Mouse (Mus musculus) mouse embryonic stem cell (cell line): ENCODE results near the gene Rnf222.

Experiments
- in situ Hi-C, 2 experiments: fragments of 300-500 bp; cut with MboI; formaldehyde crosslinking; loops; 1 replicate in 1 of 2; 3 replicates in 1 of 2; pipeline ENCODE4 v1.14.3; 2019 to 2020; ENCODE audit warnings: low sequenced_read_pairs in 2 of 2, low pct_unique_long_range_greater_than_20kb in 1 of 2, mixed read lengths in 1 of 2; ENCODE audit not compliant: unreplicated experiment in 1 of 2

Rnf222 gene

GRCm38 (mm10) chr11:68888253-68888652, at the start of gene Rnf222:
TSS of gene Rnf222 (plus strand) at chr11:68888553.
- in situ Hi-C loops: no loop called here

- in situ Hi-C loops: no loop called here
These were observed 48.7 kb upstream of the Rnf222 start for GRCm38 (mm10) chr11:68839606-68840005.

DNA sequence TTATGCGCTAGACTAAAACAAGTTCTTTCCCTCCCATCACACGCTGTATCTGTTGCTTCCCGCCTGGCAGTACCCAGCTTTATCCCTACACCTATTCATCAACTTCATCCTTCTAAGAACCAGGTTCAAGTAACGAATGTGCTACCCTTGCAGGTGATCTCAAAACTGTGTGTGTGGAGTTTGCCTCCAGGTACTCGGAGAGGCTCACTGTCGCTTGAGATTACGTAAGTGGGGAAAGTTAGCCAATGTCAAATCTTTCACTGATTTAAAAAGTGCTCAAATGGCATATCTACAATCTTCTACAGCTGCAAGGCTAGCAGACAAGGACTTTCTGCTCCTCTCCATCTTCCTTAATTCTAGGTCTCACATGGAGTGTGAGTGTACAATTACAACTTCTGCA, 37.5 kb upstream of the Rnf222 start:
- in situ Hi-C loops: no loop called here

DNA sequence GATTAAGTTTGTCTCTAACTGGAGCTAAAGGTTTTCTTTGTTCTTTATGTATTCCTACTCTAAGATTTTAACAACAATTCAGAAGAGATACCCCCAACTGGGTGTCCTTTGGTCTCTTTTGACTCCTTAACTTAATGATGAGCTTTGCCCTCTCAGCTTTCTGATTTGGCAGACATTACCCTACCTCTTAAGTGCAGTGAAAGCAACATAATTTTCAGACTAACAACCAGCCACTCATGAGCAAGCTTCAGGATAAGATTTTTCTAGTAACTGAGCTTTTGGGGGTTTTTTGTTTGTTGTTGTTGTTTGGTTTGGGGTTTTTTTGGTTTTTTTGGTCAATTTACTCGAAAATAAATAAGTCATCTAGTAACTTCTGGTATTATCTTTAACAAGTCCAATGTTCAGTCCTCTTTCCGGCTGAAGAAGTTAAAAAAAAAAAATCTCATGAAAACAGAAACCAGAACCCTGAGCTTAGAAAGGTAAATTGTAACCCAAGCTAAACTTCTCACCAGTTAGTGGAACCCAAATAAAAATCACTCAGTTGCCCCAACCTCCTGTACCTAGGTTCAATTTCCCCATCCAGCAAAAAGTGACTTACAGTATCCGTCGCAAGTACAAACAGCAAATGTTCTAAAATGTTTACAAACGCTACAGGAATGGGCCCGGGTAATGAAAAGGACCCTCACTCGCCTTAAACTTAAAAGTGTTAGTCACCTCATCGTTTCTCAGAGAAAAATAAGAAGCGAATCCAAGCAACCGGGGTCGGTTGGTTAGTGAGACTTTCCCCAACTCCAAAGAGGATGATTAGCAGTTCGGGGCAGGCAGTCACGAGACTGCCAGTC, 36.5 kb upstream of the Rnf222 start:
- in situ Hi-C loops: no loop called here

GRCm38 (mm10) chr11:68852486-68852901, 35.9 kb upstream of the Rnf222 start:
- in situ Hi-C loops: no loop called here

- in situ Hi-C loops: no loop called here
These were observed 35.4 kb upstream of the Rnf222 start for GRCm38 (mm10) chr11:68852932-68853409.

DNA sequence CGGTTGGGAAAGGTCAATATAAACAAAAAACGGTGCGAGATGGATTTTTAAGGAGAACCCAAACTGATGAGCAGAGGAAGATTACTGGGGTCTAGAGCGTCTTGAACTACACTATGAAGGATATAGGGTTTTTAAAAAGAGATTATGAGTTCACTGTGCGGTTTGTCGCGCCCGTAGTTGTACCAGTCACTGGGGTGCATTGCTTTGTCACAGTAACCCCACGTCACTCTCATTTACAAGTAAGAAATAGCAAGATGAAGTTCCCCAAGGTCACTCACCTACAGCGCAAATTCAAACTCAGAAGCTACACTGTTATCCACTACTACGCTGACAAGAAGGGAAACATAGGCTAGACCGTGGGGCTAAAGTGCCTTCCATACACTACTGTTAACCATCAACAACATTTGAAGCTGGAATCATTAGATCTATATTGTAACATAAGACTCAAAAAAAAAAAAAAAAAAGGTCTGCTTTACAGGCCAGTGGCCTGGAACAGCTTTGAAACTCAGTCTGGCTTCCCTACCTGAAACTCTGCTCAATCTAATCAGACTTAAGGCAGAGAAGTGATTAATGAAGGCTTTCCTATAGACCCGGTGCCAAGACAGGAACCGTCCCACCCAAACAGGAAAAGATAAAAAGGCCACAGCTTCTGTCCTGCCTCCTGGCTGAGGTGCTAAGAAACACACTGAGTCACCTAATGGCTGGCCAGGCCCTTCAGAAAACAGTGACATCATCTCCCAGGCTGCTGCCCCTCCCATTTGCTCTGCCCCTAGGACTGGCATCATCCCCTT, 34.5 kb upstream of the Rnf222 start:
- in situ Hi-C loops: no loop called here

DNA sequence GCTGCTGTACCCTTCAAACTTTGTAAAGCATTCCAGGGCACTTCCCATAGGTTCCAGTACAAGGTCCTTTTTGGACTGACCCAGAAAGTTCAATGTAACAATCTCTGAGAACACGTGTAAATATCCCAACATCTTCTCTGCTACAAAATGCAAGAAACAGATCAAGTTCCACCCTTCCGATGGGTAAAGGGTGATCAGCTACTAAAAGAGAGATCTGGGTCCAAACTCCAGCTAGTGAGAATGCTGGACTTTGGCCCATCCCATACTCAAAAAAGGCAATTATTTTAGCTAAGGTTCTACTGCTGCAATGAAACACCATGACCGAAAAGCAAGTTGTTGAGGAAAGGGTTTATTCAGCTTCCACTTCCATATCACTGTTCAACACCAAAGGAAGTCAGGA, 33.7 kb upstream of the Rnf222 start:
- in situ Hi-C loops: no loop called here

DNA sequence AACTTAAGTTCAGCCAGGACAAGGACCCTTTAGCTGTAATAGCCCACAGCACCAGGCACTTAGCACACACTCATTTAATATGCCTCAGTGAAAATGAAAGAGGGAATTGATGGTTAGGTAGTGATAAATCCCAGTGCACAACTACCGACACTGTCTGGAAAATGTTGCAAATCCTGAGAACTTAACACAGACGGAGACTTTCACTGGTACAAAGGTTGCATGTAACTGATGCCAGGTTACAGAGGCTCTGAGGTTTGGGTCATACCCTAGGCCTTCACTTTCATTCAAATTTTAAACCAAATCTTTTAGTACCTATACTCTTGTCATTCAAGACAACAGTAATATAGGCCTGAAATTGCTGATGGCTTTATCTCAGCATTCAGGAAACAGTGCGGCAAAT, 31.0 kb upstream of the Rnf222 start:
- in situ Hi-C loops: no loop called here

DNA sequence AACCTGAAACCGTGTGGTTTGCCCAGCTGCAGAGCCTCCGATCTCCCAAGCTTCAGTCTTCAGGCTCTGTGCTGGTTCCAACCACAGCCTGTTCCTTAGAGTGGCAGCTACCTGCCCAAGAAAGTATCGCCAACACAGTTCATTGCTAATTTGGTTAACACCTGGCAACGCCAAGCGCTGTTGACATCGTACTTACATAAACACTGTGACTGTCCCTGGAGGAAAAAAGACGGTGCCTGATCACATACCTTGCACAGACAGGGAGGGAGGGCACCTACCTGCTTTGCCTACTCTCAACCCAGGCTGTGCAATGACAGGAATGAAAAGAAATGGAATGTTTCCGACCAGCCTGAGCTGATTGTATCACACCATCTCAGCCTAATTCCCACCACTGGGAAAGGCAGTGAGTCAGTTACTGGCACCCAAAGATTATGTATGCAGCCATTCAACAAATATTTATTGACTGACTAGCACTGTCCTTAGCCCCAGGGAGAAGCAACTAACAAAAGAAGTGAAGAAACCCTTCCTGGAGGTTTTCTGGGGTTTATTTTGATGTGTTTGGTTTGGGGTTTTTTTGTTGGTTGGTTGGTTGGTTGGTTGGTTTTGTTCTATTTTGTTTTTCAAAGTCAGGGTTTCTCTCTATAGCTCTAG, 28.3 kb upstream of the Rnf222 start:
- in situ Hi-C loops: no loop called here

- in situ Hi-C loops: no loop called here
These were observed 26.1 kb upstream of the Rnf222 start for GRCm38 (mm10) chr11:68862260-68862659.

GRCm38 (mm10) chr11:68863631-68864091, 24.7 kb upstream of the Rnf222 start:
- in situ Hi-C loops: no loop called here

DNA sequence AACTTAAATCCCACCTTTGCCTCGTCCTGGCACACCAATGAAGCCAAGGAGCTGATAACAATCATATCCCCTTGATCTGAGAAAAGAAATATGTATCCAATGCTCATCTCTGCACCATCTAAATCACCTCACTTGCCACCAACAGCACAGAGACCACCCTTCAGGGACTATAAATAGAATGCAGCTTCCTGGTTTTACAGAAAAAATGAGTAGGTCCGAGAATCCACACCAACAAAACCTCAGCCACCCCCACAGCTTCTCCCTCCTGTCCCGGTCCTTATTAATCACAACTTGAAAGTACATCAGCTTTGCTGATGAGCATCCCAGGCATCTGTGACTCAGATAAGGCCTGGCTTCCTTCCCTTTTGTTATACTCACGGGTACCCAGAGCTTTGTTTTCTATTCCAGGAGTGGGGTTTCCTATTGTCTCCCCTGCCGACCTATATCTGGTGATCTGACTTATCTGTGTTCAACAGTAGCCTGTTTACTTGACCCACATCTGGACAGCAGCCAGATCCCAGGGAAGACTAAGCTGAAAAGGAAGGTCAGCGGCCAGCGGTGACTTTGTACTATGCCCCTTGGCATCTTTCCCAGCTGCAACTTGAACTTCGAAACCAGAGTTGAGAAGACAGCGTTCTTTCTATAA, 23.7 kb upstream of the Rnf222 start:
- in situ Hi-C loops: no loop called here

GRCm38 (mm10) chr11:68871277-68871676, 17.1 kb upstream of the Rnf222 start:
- in situ Hi-C loops: no loop called here

- in situ Hi-C loops: no loop called here
These were observed 16.6 kb upstream of the Rnf222 start, which contains the start of gene Ndel1 for GRCm38 (mm10) chr11:68871748-68872147. TSS of gene Ndel1 (minus strand) at chr11:68871858.

DNA sequence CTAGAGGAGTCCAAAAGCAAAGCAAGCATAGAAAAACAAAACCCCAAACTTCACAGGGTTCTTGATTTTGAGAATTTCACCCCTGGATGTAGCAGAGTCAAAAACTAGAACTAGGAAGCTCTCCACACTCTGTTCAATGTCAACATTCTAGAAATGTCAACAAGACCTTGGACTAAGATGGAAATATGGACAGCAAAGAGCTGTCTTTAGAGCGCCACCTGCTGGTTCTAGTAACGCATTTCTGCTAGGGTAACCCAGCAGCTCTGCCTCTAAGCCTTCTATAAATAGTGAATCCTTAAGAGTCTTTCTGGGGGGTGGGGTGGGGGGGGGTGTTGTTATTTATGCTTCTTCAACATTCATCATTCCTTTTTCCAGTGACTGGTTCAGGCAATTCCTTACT, 13.5 kb upstream of the Rnf222 start:
- in situ Hi-C loops: no loop called here

DNA sequence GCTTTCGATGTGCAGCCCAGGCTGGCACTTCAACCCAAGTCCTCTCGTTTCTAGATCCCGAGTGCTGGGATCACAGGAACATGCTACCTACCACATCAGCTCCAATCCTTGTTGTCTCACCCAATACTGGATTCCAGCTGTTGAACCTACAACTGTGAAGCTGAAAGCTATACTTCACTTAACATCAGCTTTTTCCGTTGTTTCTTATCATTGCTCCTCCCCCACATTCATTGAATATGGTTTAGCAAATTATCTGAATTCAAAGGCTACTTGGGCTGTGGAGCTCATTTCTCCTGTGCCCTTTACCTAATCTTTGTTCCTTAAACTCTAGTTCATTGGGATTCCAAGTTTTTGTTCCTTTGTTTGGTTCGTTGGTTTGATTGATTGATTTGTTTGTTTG, 9.5 kb upstream of the Rnf222 start:
- in situ Hi-C loops: no loop called here

DNA sequence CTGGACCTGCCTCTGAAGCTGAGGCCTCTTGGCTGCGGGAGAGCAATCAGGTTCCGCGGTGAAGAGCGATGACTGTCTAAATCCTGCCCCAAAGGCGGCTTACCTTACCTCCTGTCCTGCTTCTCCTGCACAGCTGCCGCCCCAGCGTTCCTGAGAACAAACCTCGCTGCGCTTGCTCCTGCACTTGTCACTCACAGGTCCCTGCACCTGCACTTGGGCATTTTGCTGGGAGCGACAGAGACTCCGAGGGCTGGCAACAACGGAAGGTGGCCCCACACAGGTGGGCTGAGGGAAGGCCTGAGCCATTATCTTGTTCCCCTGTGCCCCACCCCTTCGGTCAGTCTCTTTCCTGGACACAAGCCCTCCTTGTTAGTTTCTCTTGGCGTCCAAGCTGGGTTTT, 6.2 kb upstream of the Rnf222 start:
- in situ Hi-C loops: no loop called here

- in situ Hi-C loops: no loop called here
These were observed 4.5 kb upstream of the Rnf222 start for GRCm38 (mm10) chr11:68883843-68884242.
